Mouse (Mus musculus) kidney, adult 11 months (tissue): ENCODE measurements around the gene Srsf7.
A peak's percentile ranks its signal among the peaks of the same experiment; 100 is the strongest.
"Not testable (repeated sequence)": the region's sequence is repeated elsewhere in the genome, so short reads cannot be mapped to it uniquely, and the experiment has no call there.

Source experiments
- DNase-seq: peaks from one replicate; pipeline ENCODE4 v3.0.0; 2022

Srsf7 gene

GRCm38 (mm10) chr17:80193075-80193474, 14.0 kb downstream of the Srsf7 start:
- DNase-seq = no peak

GRCm38 (mm10) chr17:80183615-80184014, 23.5 kb downstream of the Srsf7 start:
- DNase-seq = no peak

GRCm38 (mm10) chr17:80180468-80180867, 26.6 kb downstream of the Srsf7 start:
- no peak for DNase-seq

- peak; percentile 58 for DNase-seq
These were observed 27.1 kb downstream of the Srsf7 start for GRCm38 (mm10) chr17:80179959-80180358.

GRCm38 (mm10) chr17:80178846-80179245, 28.3 kb downstream of the Srsf7 start:
- not testable (repeated sequence) for DNase-seq

- no peak for DNase-seq
These were observed 31.1 kb downstream of the Srsf7 start for GRCm38 (mm10) chr17:80175966-80176365.

- no peak for DNase-seq
These were observed 31.7 kb downstream of the Srsf7 start for GRCm38 (mm10) chr17:80175386-80175739.

GRCm38 (mm10) chr17:80174699-80175385, 32.3 kb downstream of the Srsf7 start:
- no peak for DNase-seq

- DNase-seq = no peak
These were observed 33.0 kb downstream of the Srsf7 start for GRCm38 (mm10) chr17:80174146-80174545.

- DNase-seq = no peak
These were observed 33.4 kb downstream of the Srsf7 start for GRCm38 (mm10) chr17:80173708-80174107.

- DNase-seq = no peak
These were observed 34.3 kb downstream of the Srsf7 start for GRCm38 (mm10) chr17:80172761-80173160.

- no peak for DNase-seq
These were observed 35.2 kb downstream of the Srsf7 start for GRCm38 (mm10) chr17:80171948-80172347.

- DNase-seq = no peak
These were observed 36.2 kb downstream of the Srsf7 start for GRCm38 (mm10) chr17:80170951-80171350.

- no peak for DNase-seq
These were observed 37.3 kb downstream of the Srsf7 start for GRCm38 (mm10) chr17:80169792-80170191.

GRCm38 (mm10) chr17:80168425-80169182, 38.5 kb downstream of the Srsf7 start:
- no peak for DNase-seq

- peak; percentile 45 for DNase-seq
These were observed 39.3 kb downstream of the Srsf7 start for GRCm38 (mm10) chr17:80167851-80168251.

GRCm38 (mm10) chr17:80167436-80167835, 39.7 kb downstream of the Srsf7 start:
- DNase-seq = no peak

GRCm38 (mm10) chr17:80166346-80166745, 40.8 kb downstream of the Srsf7 start:
- DNase-seq = no peak

- no peak for DNase-seq
These were observed 41.4 kb downstream of the Srsf7 start for GRCm38 (mm10) chr17:80165741-80166140.

- DNase-seq = peak; percentile 67
These were observed 43.1 kb downstream of the Srsf7 start for GRCm38 (mm10) chr17:80163991-80164390.

- peak; percentile 70 for DNase-seq
These were observed 46.7 kb downstream of the Srsf7 start for GRCm38 (mm10) chr17:80160454-80160853.

GRCm38 (mm10) chr17:80157489-80157888, 49.6 kb downstream of the Srsf7 start:
- DNase-seq = no peak

- no peak for DNase-seq
These were observed 50.2 kb downstream of the Srsf7 start for GRCm38 (mm10) chr17:80156905-80157304.

GRCm38 (mm10) chr17:80153631-80154030, 53.5 kb downstream of the Srsf7 start:
- no peak for DNase-seq
